Mouse (Mus musculus) brain, embryonic 14.5 days (tissue): ENCODE results near the gene Erc2.

ENCODE experiments used
- CTCF ChIP-seq: fragments of 200-500 bp; IDR thresholded peaks from 2 replicates; pipeline ENCODE4 v1.5.1; 2012; ENCODE audit warnings: inconsistent platforms, mild to moderate bottlenecking, moderate library complexity, borderline replicate concordance; ENCODE audit not compliant: insufficient read depth, insufficient read length; ENCODE audit errors: extremely low read depth
- POLR2A ChIP-seq: fragments of 200-500 bp; IDR thresholded peaks from 2 replicates; pipeline ENCODE4 v1.6.1; 2012; ENCODE audit warnings: mild to moderate bottlenecking, inconsistent platforms, borderline replicate concordance; ENCODE audit not compliant: poor library complexity, insufficient read depth, insufficient read length, severe bottlenecking; ENCODE audit errors: extremely low read depth

GRCm38 (mm10) chr14:28507011-28507410 lies 884.8 kb downstream of the Erc2 start:
- no peak for TF ChIP-seq CTCF
- TF ChIP-seq POLR2A, result no peak
